Mouse (Mus musculus): ENCODE results near the gene Eif3d. TPM values are rescaled to one million over a fixed set of nuclear protein-coding genes. Genes with fewer than 3 reads are reported as not detected.

The Eif3d gene
- polyA plus RNA-seq, 1 experiment from 2014 or later, result 175 TPM

DNA sequence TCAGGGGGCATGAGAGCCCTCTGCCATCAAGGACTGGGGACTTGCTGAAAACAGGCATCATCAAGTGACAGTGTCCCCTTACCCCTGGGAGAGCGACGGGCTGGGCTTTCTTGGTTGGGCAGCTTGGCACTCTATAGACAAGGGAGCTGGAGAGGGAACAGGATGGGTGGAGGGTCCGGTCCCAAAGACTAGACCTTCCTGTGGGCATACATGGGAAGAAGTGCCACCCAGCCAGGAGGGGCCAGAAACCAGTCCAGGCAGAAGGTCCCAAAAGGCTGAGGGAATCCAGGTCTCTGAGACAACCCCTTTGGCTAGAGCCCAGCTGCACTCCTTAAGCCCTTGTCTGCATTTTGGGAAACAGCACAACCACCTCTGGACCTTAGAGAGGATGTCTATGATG lies 56.1 kb downstream of the Eif3d start:
- Histone ChIP-seq H3K4me3 (no peak overlapping the region), H3K4me1 (replicated peaks) (0 out of 2 replicates have a peak, but pooled peaks cover 4% of the 10 kb centered on the region), H3K4me2 (no peak overlapping the region), H3K27ac (replicated peaks) (no peak overlapping the region), H3K36me3 (peaks cover 47% of the 10 kb centered on the region), H3K9me3 (no peaks in the 10 kb centered on the region), H3K27me3 (no peaks in the 10 kb centered on the region), H3K9ac (no peak overlapping the region)
- 97% methylated on average over 3 of the region's 3 CpGs for WGBS
- ATAC-seq (ENCODE audit: low read depth), result no peak

DNA sequence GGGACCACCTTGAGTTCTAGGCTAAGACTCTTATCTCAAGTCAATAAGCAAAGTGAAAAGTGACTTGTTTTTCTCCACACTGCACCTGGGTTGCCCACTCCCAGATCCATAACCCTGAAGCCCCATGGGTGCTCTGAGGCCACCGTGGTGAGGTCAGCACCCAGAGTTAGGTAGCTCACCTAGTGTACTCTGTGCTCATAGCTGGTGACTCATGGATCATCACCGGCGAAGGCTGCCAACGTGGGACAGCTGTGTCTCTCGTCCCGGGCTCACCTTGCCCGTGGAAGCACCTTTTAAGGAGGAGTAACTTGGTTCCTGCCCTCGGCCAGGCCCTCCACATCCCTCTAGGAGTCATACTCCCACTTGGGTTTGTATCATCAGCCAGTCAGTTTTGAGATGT lies 57.6 kb downstream of the Eif3d start:
- no peaks in the 10 kb centered on the region for H3K27me3 ChIP-seq
- ATAC-seq (ENCODE audit: low read depth), result no peak
- peaks cover 34% of the 10 kb centered on the region for H3K36me3 ChIP-seq
- no peaks in the 10 kb centered on the region for H3K9me3 ChIP-seq
- no peak overlapping the region for H3K9ac ChIP-seq
- 0 out of 2 replicates have a peak, but pooled peaks cover 4% of the 10 kb centered on the region for H3K4me1 ChIP-seq (replicated peaks)
- H3K4me3 ChIP-seq, result no peak overlapping the region
- no peak overlapping the region for H3K4me2 ChIP-seq
- H3K27ac ChIP-seq (replicated peaks), result no peak overlapping the region
- WGBS, result 87% methylated on average over 8 of the region's 8 CpGs

DNA sequence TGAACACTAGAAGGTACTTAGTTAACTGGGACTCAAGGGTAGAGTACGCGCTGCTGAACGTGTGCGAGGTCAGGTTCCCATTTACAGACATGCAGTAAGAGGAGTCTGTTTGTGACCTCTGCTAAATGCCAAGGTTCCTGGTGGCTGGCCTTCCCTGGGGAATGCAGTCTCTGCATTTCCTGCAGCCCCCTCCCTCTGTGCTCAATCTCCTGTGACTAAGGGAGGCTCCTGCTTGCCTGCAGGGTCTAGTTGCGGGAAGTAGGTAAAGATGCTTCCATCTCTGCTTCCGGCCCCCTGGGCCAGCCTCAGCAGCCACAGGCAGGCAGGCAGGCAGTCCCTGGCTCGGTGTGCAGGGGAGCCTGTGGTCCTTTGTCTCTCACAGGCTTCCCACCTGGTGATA lies 58.0 kb downstream of the Eif3d start:
- Histone ChIP-seq H3K4me1 (replicated peaks) (0 out of 2 replicates have a peak, but pooled peaks cover 4% of the 10 kb centered on the region), H3K27me3 (no peaks in the 10 kb centered on the region), H3K9ac (no peak overlapping the region), H3K36me3 (peaks cover 33% of the 10 kb centered on the region), H3K9me3 (no peaks in the 10 kb centered on the region), H3K27ac (replicated peaks) (no peak overlapping the region), H3K4me3 (no peak overlapping the region), H3K4me2 (no peak overlapping the region)
- ATAC-seq (ENCODE audit: low read depth), result no peak
- WGBS, result 66% methylated on average over 7 of the region's 7 CpGs

DNA sequence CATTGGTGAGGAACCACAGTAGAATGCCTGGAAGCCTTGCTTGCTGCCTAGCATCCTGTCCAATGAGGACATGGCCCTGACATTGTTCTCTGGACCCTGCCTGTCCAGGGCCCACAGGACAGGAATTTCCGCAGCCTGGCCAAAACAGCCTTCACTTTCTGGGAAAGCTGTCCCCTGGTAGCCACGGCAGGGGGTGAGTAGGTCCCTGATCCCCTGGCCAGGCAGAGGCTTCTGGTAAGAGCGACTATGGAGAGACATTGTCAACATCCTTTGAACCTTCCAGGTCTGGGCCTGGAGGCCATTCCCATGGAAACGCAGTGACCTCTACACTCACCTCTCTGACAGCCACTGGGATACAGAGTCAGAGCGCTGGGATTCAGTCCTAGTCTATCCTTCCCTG lies 58.6 kb downstream of the Eif3d start:
- Histone ChIP-seq H3K9ac (no peak overlapping the region), H3K36me3 (peaks cover 33% of the 10 kb centered on the region), H3K4me2 (no peak overlapping the region), H3K9me3 (no peaks in the 10 kb centered on the region), H3K4me3 (no peak overlapping the region), H3K27me3 (no peaks in the 10 kb centered on the region), H3K27ac (replicated peaks) (no peak overlapping the region), H3K4me1 (replicated peaks) (0 out of 2 replicates have a peak, but pooled peaks cover 4% of the 10 kb centered on the region)
- 73% methylated on average over 5 of the region's 5 CpGs for WGBS
- no peak for ATAC-seq (ENCODE audit: low read depth)

DNA sequence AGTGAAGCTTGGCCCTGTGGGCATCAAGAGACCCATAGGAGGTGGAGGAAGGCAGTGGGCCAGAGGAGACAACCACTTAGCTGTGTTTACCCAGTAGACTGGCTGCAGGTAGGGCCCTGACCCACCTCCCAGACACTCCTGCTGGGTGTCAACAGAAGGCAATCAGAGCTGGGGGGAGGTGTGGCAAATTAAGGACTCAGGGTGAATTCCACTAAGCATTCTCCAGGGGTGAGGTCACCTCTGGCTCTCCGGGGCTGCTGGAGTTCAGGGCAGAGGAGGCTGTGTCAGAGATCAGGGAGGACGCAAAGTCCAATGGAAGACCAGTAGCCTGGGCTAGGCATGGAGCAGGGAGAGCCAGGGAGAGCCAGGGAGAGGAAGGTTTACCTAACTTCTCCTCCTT lies 59.5 kb downstream of the Eif3d start:
- H3K36me3 ChIP-seq, result peaks cover 24% of the 10 kb centered on the region
- no peak overlapping the region for H3K4me2 ChIP-seq
- ATAC-seq (ENCODE audit: low read depth), result no peak
- no peak overlapping the region for H3K27ac ChIP-seq (replicated peaks)
- no peak overlapping the region for H3K4me3 ChIP-seq
- 14% methylated on average over 2 of the region's 2 CpGs for WGBS
- H3K9me3 ChIP-seq, result no peaks in the 10 kb centered on the region
- peaks cover 10% of the 10 kb centered on the region for H3K27me3 ChIP-seq
- H3K9ac ChIP-seq, result no peak overlapping the region
- 0 out of 2 replicates have a peak, but pooled peaks cover 4% of the 10 kb centered on the region for H3K4me1 ChIP-seq (replicated peaks)

Other genes starting within 250 kb of the Eif3d start
- gene Apol9b, start 241.8 kb downstream of the Eif3d start, polyA plus RNA-seq (2015; fragmentation: Nextera tagmentation; extraction: Ambion mirVana), result 0.31 TPM in 1 of 2 replicates, not detected in the other
- gene Apol8, start 213.8 kb downstream of the Eif3d start, polyA plus RNA-seq (2015; fragmentation: Nextera tagmentation; extraction: Ambion mirVana), result not detected in 2 replicates
- gene Myh9, start 128.6 kb downstream of the Eif3d start, polyA plus RNA-seq (2015; fragmentation: Nextera tagmentation; extraction: Ambion mirVana), result 12.4 and 15.5 TPM in 2 replicates
- gene Txn2, start 41.8 kb downstream of the Eif3d start, polyA plus RNA-seq (2015; fragmentation: Nextera tagmentation; extraction: Ambion mirVana), result 206 and 209 TPM in 2 replicates
- gene Foxred2, start 14.1 kb downstream of the Eif3d start, polyA plus RNA-seq (2015; fragmentation: Nextera tagmentation; extraction: Ambion mirVana), result 6.7 and 7.2 TPM in 2 replicates
- gene Cacng2, start 149.2 kb upstream of the Eif3d start, polyA plus RNA-seq (2015; fragmentation: Nextera tagmentation; extraction: Ambion mirVana), result 9.4 and 10.6 TPM in 2 replicates
- gene Ift27, start 203.3 kb upstream of the Eif3d start, polyA plus RNA-seq (2015; fragmentation: Nextera tagmentation; extraction: Ambion mirVana), result 88.5 and 96.9 TPM in 2 replicates
- gene Pvalb, start 235.6 kb upstream of the Eif3d start, polyA plus RNA-seq (2015; fragmentation: Nextera tagmentation; extraction: Ambion mirVana), result 2.5 and 4.1 TPM in 2 replicates